Mouse (Mus musculus) common myeloid progenitor, adult 5-6 weeks (primary cell): ENCODE results near the gene 1700009N14Rik. TPM values are rescaled to one million over a fixed set of nuclear protein-coding genes. Genes with fewer than 3 reads are reported as not detected.

ENCODE experiments used
- ATAC-seq: replicated peaks from 2 replicates; pipeline ENCODE4 v1.8.0; 2016; ENCODE audit warnings: low read depth, mild to moderate bottlenecking, moderate TSS enrichment, inconsistent platforms; ENCODE audit not compliant: poor library complexity, severe bottlenecking
- total RNA-seq: library from RNA; stranded (forward); fragments of 200-1000, 187-1606 nt; gene quantifications from 2 replicates; pipeline ENCODE4 v1.2.3, GENCODE M21; 2017

1700009N14Rik gene
- total RNA-seq: not detected in 2 replicates

GRCm38 (mm10) chr4:39450069-39450468 is at the start of gene 1700009N14Rik:
TSS of gene 1700009N14Rik (plus strand) at chr4:39450295.
- no peak for ATAC-seq

GRCm38 (mm10) chr4:39437870-39438367 is 12.2 kb upstream of the 1700009N14Rik start:
- ATAC-seq: no peak

- ATAC-seq: no peak
These were observed 24.2 kb downstream of the 1700009N14Rik start for GRCm38 (mm10) chr4:39474291-39474690.

GRCm38 (mm10) chr4:39486393-39486792 is 36.3 kb downstream of the 1700009N14Rik start:
- no peak for ATAC-seq

DNA sequence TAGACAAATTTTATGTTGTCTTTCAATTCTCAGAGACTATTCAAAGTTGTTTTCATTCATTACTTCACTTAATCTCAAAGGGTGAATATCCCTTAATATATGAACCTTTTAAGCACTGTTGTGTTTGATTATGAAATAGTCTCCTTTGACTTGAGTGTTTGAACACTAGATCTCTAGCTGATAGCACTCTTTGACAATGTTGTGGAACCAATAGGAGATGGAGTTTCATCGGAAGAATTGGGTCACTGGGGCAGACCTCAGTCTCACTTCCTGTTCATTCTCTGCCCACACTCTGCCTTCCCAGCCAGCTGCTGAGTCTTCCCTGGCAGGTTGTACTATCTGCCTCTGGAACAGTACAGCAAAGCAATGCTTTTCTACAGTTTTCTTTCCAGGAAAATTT is 43.5 kb downstream of the 1700009N14Rik start:
- no peak for ATAC-seq

DNA sequence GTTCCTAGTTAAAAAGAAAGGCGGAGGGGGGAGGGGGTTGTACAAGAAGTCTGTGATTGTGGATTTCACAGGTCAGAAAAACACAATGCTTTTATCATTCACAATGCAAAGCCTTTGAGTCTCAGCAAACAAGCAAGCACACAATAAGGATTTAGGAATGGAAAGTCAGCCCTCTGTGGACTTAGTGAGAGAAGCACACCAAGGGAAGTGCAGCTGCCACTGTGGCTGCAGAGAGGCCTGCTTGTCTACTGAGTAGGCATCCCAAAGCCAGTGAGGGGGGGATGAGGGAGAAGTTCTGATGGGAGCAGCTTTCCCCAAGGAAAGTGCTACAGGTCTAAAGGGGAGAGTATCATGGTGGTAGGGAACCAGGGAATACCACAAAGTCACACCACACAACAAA is 45.8 kb downstream of the 1700009N14Rik start:
- no peak for ATAC-seq
